Mouse (Mus musculus): ENCODE results near the gene Rps18. TPM values are rescaled to one million over a fixed set of nuclear protein-coding genes. Genes with fewer than 3 reads are reported as not detected.

The Rps18 gene
- 762 TPM for polyA plus RNA-seq (2015; fragmentation: Illumina TruSeq; extraction: RNeasy Lipid Tissue Mini Kit (QIAGEN cat#74804); ENCODE audit: insufficient read depth, low read depth, low replicate concordance)

GRCm38 (mm10) chr17:33955555-33956214 lies at the start of gene Rps18, which contains the start of gene Vps52:
Gene Rps18, minus strand, starts transcription at chr17:33956001.
Gene Vps52, plus strand, starts transcription at chr17:33955812.

DNA sequence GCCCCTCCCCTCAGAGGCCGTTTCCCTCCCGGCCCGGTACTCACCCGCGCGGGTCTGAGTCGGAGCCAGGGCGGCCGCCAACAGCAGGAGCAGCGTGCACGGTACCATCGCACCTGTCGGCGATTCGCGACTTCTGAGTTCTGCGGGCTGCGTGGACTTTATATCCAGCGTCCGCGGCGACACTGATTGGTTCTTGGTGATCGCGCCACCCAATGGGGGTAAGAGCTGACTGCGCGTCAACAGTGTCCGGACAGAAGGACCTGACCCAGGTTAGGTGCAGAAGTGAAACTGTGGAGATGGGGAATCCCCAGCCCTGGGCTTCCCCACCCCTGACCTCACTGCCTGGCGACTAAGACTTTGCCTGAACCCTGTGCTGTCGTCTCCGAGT lies 44.3 kb upstream of the Rps18 start, which contains the start of gene H2-K1:
H2-K1 (minus strand) TSS at position 198 of the 388 bp plus-strand sequence.

GRCm38 (mm10) chr17:33951021-33951946 lies 4.5 kb downstream of the Rps18 start, which contains the start of gene B3galt4:
Gene B3galt4, minus strand, starts transcription at chr17:33951488.

GRCm38 (mm10) chr17:33940206-33940805 lies 15.5 kb downstream of the Rps18 start, which contains the start of the genes Pfdn6 and Wdr46:
Gene Pfdn6, minus strand, starts transcription at chr17:33940343.
Gene Wdr46, plus strand, starts transcription at chr17:33940660.

DNA sequence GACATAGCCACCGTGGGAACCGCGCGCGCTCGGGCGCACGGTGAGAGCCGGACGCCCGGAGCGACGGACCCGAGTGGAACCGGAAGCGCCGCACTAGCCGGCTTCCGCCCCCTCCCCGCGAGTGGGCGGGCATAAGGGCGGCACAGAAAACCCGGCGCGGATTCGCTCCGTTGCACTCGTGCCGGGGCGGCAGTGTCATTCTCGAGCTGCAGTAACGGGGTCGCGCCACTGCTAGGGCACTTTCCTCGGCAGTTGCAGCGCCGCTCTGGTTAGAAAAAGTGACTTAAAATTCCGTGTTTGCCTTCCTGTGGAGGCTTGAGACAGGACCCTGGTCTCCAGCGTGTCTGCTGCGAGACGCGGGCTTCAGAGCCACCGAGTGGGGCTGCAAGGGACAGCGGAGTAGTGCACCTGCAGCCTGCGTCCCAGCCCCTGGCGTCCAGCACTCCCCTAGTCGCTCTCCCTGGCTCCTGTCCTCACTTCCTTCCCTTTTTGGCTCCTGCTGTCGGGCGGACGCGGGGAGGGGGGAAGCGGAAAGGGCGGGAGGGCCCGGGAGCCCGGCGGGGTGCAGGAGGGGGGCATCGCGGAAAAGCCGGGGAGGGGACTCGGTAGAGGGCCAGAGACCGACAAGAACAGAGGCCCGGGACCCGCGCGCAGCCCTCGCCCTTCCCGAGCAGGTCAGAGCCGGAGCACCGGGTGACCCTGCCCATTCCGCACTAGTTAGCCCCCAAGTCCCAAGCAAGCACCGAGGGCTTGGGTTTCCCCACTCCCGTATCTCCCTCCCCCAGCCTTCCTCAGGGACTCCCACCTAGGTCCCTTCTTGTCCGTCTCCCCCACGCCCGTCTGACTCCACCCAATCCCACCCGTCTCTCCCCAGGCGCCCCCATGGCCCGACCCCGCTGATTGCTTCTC lies 26.2 kb downstream of the Rps18 start, which contains the start of gene Rgl2:
Rgl2 (plus strand) TSS at position 173 of the 909 bp plus-strand sequence.

DNA sequence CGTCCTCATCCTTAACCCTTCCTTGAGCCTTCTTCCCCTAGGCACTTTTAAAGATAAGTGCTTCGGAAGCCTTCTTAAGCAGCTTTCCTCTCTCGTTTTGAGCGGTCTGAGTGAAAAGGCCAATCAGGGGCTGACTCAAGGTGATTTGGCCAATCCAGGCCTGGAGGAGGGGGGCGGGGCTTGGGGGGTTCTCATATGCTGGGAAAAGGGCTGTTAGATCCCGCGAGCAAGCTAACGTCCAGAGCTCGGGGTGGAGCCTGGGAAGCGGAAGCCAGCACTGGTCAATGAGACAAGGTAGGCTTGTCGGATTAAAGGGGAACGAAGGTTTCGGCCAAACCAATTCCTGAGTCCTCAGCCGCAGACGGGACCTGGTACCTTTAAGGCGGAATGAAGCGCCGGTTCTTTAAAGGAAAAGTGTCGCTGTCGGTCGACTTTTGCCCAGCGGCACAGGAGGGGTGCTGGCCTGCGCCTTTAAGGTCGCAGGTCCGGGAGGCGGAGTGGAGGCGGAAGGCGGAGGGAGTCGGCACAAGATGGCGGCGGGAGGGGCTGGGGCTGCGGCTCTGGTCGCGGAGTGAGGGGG lies 40.0 kb downstream of the Rps18 start, which contains the start of the genes Tapbp and Zbtb22:
Tapbp (plus strand) TSS at position 229 of the 580 bp plus-strand sequence.
Zbtb22 (plus strand) TSS at position 234 of the 580 bp plus-strand sequence.

GRCm38 (mm10) chr17:33909077-33909868 lies 46.5 kb downstream of the Rps18 start, which contains the start of gene Daxx:
Gene Daxx, plus strand, starts transcription at chr17:33909414.

DNA sequence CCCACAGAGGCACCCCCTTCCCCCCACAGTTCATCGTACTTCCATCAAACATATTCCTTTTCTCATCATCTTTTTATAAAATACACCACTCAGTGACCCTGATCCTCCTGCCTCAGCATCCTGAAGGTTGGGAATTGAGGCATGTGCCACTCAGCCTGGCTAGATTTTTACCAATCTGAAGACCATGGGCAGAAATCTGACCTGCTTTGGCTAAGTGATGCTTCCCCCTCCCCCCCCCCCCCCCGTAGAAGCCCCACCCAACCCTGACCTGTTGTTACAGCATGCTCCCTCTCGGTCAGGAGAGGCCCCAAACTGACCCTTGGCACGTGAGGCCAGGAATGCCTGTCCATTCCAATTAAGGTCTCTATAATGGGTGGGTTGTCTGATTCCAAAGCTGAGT lies 51.0 kb downstream of the Rps18 start, which contains the start of gene Platr17:
Platr17 (plus strand) TSS at position 301 of the 400 bp plus-strand sequence.

Other genes with a start within 250 kb of the Rps18 start
- 16.5 TPM for gene March2, start 237.3 kb downstream of the Rps18 start, polyA plus RNA-seq (2015; fragmentation: Illumina TruSeq; extraction: RNeasy Lipid Tissue Mini Kit (QIAGEN cat#74804); ENCODE audit: insufficient read depth, low read depth, low replicate concordance)
- gene Rab11b, start 195.5 kb downstream of the Rps18 start, polyA plus RNA-seq (2015; fragmentation: Illumina TruSeq; extraction: RNeasy Lipid Tissue Mini Kit (QIAGEN cat#74804); ENCODE audit: insufficient read depth, low read depth, low replicate concordance) = 23.5 TPM
- gene Angptl4, start 174.2 kb downstream of the Rps18 start, polyA plus RNA-seq (2015; fragmentation: Illumina TruSeq; extraction: RNeasy Lipid Tissue Mini Kit (QIAGEN cat#74804); ENCODE audit: insufficient read depth, low read depth, low replicate concordance) = 6.9 TPM
- gene Kank3, start 145.5 kb downstream of the Rps18 start, polyA plus RNA-seq (2015; fragmentation: Illumina TruSeq; extraction: RNeasy Lipid Tissue Mini Kit (QIAGEN cat#74804); ENCODE audit: insufficient read depth, low read depth, low replicate concordance) = 38.1 TPM
- gene Rps28, start 131.4 kb downstream of the Rps18 start, polyA plus RNA-seq (2015; fragmentation: Illumina TruSeq; extraction: RNeasy Lipid Tissue Mini Kit (QIAGEN cat#74804); ENCODE audit: insufficient read depth, low read depth, low replicate concordance) = 1,005 TPM
- 92.9 TPM for gene Ndufa7, start 131.4 kb downstream of the Rps18 start, polyA plus RNA-seq (2015; fragmentation: Illumina TruSeq; extraction: RNeasy Lipid Tissue Mini Kit (QIAGEN cat#74804); ENCODE audit: insufficient read depth, low read depth, low replicate concordance)
- gene Cd320, start 112.9 kb downstream of the Rps18 start, polyA plus RNA-seq (2015; fragmentation: Illumina TruSeq; extraction: RNeasy Lipid Tissue Mini Kit (QIAGEN cat#74804); ENCODE audit: insufficient read depth, low read depth, low replicate concordance) = 11.7 TPM
- not detected for gene Gm7029, start 82.2 kb downstream of the Rps18 start, polyA plus RNA-seq (2015; fragmentation: Illumina TruSeq; extraction: RNeasy Lipid Tissue Mini Kit (QIAGEN cat#74804); ENCODE audit: insufficient read depth, low read depth, low replicate concordance)
- gene Kifc1, start 65.3 kb downstream of the Rps18 start, polyA plus RNA-seq (2015; fragmentation: Illumina TruSeq; extraction: RNeasy Lipid Tissue Mini Kit (QIAGEN cat#74804); ENCODE audit: insufficient read depth, low read depth, low replicate concordance) = 0.59 TPM
- gene Platr17, start 50.9 kb downstream of the Rps18 start, polyA plus RNA-seq (2015; fragmentation: Illumina TruSeq; extraction: RNeasy Lipid Tissue Mini Kit (QIAGEN cat#74804); ENCODE audit: insufficient read depth, low read depth, low replicate concordance) = not detected
- gene Daxx, start 46.6 kb downstream of the Rps18 start, polyA plus RNA-seq (2015; fragmentation: Illumina TruSeq; extraction: RNeasy Lipid Tissue Mini Kit (QIAGEN cat#74804); ENCODE audit: insufficient read depth, low read depth, low replicate concordance) = 9.3 TPM
- gene Tapbp, start 40.1 kb downstream of the Rps18 start, polyA plus RNA-seq (2015; fragmentation: Illumina TruSeq; extraction: RNeasy Lipid Tissue Mini Kit (QIAGEN cat#74804); ENCODE audit: insufficient read depth, low read depth, low replicate concordance) = 40.4 TPM
- 4.3 TPM for gene Zbtb22, start 40.1 kb downstream of the Rps18 start, polyA plus RNA-seq (2015; fragmentation: Illumina TruSeq; extraction: RNeasy Lipid Tissue Mini Kit (QIAGEN cat#74804); ENCODE audit: insufficient read depth, low read depth, low replicate concordance)
- 33.8 TPM for gene Rgl2, start 26.5 kb downstream of the Rps18 start, polyA plus RNA-seq (2015; fragmentation: Illumina TruSeq; extraction: RNeasy Lipid Tissue Mini Kit (QIAGEN cat#74804); ENCODE audit: insufficient read depth, low read depth, low replicate concordance)
- gene Pfdn6, start 15.7 kb downstream of the Rps18 start, polyA plus RNA-seq (2015; fragmentation: Illumina TruSeq; extraction: RNeasy Lipid Tissue Mini Kit (QIAGEN cat#74804); ENCODE audit: insufficient read depth, low read depth, low replicate concordance) = 33.2 TPM
- 3.8 TPM for gene Wdr46, start 15.3 kb downstream of the Rps18 start, polyA plus RNA-seq (2015; fragmentation: Illumina TruSeq; extraction: RNeasy Lipid Tissue Mini Kit (QIAGEN cat#74804); ENCODE audit: insufficient read depth, low read depth, low replicate concordance)
- gene B3galt4, start 4.5 kb downstream of the Rps18 start, polyA plus RNA-seq (2015; fragmentation: Illumina TruSeq; extraction: RNeasy Lipid Tissue Mini Kit (QIAGEN cat#74804); ENCODE audit: insufficient read depth, low read depth, low replicate concordance) = 2.8 TPM
- gene Vps52, start 189 bp downstream of the Rps18 start, polyA plus RNA-seq (2015; fragmentation: Illumina TruSeq; extraction: RNeasy Lipid Tissue Mini Kit (QIAGEN cat#74804); ENCODE audit: insufficient read depth, low read depth, low replicate concordance) = 12.3 TPM
- 424 TPM for gene H2-K1, start 44.3 kb upstream of the Rps18 start, polyA plus RNA-seq (2015; fragmentation: Illumina TruSeq; extraction: RNeasy Lipid Tissue Mini Kit (QIAGEN cat#74804); ENCODE audit: insufficient read depth, low read depth, low replicate concordance)
- 14.0 TPM for gene Ring1, start 68.7 kb upstream of the Rps18 start, polyA plus RNA-seq (2015; fragmentation: Illumina TruSeq; extraction: RNeasy Lipid Tissue Mini Kit (QIAGEN cat#74804); ENCODE audit: insufficient read depth, low read depth, low replicate concordance)
- gene H2-Ke6, start 72.1 kb upstream of the Rps18 start, polyA plus RNA-seq (2015; fragmentation: Illumina TruSeq; extraction: RNeasy Lipid Tissue Mini Kit (QIAGEN cat#74804); ENCODE audit: insufficient read depth, low read depth, low replicate concordance) = 55.1 TPM
- gene Slc39a7, start 75.7 kb upstream of the Rps18 start, polyA plus RNA-seq (2015; fragmentation: Illumina TruSeq; extraction: RNeasy Lipid Tissue Mini Kit (QIAGEN cat#74804); ENCODE audit: insufficient read depth, low read depth, low replicate concordance) = 42.1 TPM
- gene Rxrb, start 75.8 kb upstream of the Rps18 start, polyA plus RNA-seq (2015; fragmentation: Illumina TruSeq; extraction: RNeasy Lipid Tissue Mini Kit (QIAGEN cat#74804); ENCODE audit: insufficient read depth, low read depth, low replicate concordance) = 19.4 TPM
- 1.9 TPM for gene Col11a2, start 83.4 kb upstream of the Rps18 start, polyA plus RNA-seq (2015; fragmentation: Illumina TruSeq; extraction: RNeasy Lipid Tissue Mini Kit (QIAGEN cat#74804); ENCODE audit: insufficient read depth, low read depth, low replicate concordance)
- not detected for gene H2-Oa, start 136.3 kb upstream of the Rps18 start, polyA plus RNA-seq (2015; fragmentation: Illumina TruSeq; extraction: RNeasy Lipid Tissue Mini Kit (QIAGEN cat#74804); ENCODE audit: insufficient read depth, low read depth, low replicate concordance)
- 2.6 TPM for gene H2-DMa, start 163.5 kb upstream of the Rps18 start, polyA plus RNA-seq (2015; fragmentation: Illumina TruSeq; extraction: RNeasy Lipid Tissue Mini Kit (QIAGEN cat#74804); ENCODE audit: insufficient read depth, low read depth, low replicate concordance)
- gene Brd2, start 166.6 kb upstream of the Rps18 start, polyA plus RNA-seq (2015; fragmentation: Illumina TruSeq; extraction: RNeasy Lipid Tissue Mini Kit (QIAGEN cat#74804); ENCODE audit: insufficient read depth, low read depth, low replicate concordance) = 51.9 TPM
- gene H2-DMb2, start 187.3 kb upstream of the Rps18 start, polyA plus RNA-seq (2015; fragmentation: Illumina TruSeq; extraction: RNeasy Lipid Tissue Mini Kit (QIAGEN cat#74804); ENCODE audit: insufficient read depth, low read depth, low replicate concordance) = 1.9 TPM
- gene H2-DMb1, start 197.1 kb upstream of the Rps18 start, polyA plus RNA-seq (2015; fragmentation: Illumina TruSeq; extraction: RNeasy Lipid Tissue Mini Kit (QIAGEN cat#74804); ENCODE audit: insufficient read depth, low read depth, low replicate concordance) = 7.8 TPM
- 6.3 TPM for gene Tap1, start 231.6 kb upstream of the Rps18 start, polyA plus RNA-seq (2015; fragmentation: Illumina TruSeq; extraction: RNeasy Lipid Tissue Mini Kit (QIAGEN cat#74804); ENCODE audit: insufficient read depth, low read depth, low replicate concordance)
- gene Psmb9, start 231.8 kb upstream of the Rps18 start, polyA plus RNA-seq (2015; fragmentation: Illumina TruSeq; extraction: RNeasy Lipid Tissue Mini Kit (QIAGEN cat#74804); ENCODE audit: insufficient read depth, low read depth, low replicate concordance) = 9.2 TPM
- gene Psmb8, start 241.7 kb upstream of the Rps18 start, polyA plus RNA-seq (2015; fragmentation: Illumina TruSeq; extraction: RNeasy Lipid Tissue Mini Kit (QIAGEN cat#74804); ENCODE audit: insufficient read depth, low read depth, low replicate concordance) = 13.8 TPM
- gene Tap2, start 247.5 kb upstream of the Rps18 start, polyA plus RNA-seq (2015; fragmentation: Illumina TruSeq; extraction: RNeasy Lipid Tissue Mini Kit (QIAGEN cat#74804); ENCODE audit: insufficient read depth, low read depth, low replicate concordance) = 9.1 TPM